Mouse (Mus musculus): Measurements from ENCODE around the gene Cand2.

GRCm38 (mm10) chr6:115768207-115768606 is 6.1 kb upstream of the Cand2 start:
- TF ChIP-seq CTCF (IDR thresholded peaks at IDR 0.05; ENCODE audit: low read depth): no peak
- TF ChIP-seq EP300 (IDR thresholded peaks at IDR 0.05; ENCODE audit: low read depth): no peak
